Mouse (Mus musculus) midbrain, embryonic 14.5 days (tissue): Measurements from ENCODE around the gene Bhmt. TPM values are rescaled to one million over a fixed set of nuclear protein-coding genes. Genes with fewer than 3 reads are reported as not detected.

ENCODE experiments used
- ATAC-seq: fragments of 200-750 bp; cut with Nextera tagmentation; 2 replicates; pipeline ENCODE4 v1.8.0; 2017; ENCODE audit warnings: moderate number of reproducible peaks, moderate library complexity; ENCODE audit not compliant: low FRiP score, low TSS enrichment
- DNase-seq: peaks from one replicate; pipeline ENCODE4 v3.0.0-alpha.2; 2015
- H3K27ac ChIP-seq: fragments of 300-500 bp; sonication (generic); replicated peaks from 2 replicates; pipeline ENCODE4 v1.5.1; 2014; ENCODE audit warnings: mild to moderate bottlenecking, low read depth, low read length, moderate library complexity
- H3K27me3 ChIP-seq: fragments of 300-500 bp; sonication (generic); 2 replicates; pipeline ENCODE4 v1.6.1; 2014; ENCODE audit warnings: low read length, control low read depth, mixed read lengths; ENCODE audit not compliant: control insufficient read depth, insufficient read depth
- H3K36me3 ChIP-seq: fragments of 300-500 bp; sonication (generic); 2 replicates; pipeline ENCODE4 v1.6.1; 2014; ENCODE audit warnings: low read length, control low read depth; ENCODE audit not compliant: control insufficient read depth, insufficient read depth
- H3K4me1 ChIP-seq: fragments of 300-500 bp; sonication (generic); 2 replicates; pipeline ENCODE4 v1.6.1; 2014; ENCODE audit warnings: mild to moderate bottlenecking, antibody characterized with exemption, low read length, control low read depth; ENCODE audit not compliant: control insufficient read depth, insufficient read depth
- H3K4me2 ChIP-seq: fragments of 300-500 bp; sonication (generic); 2 replicates; pipeline ENCODE4 v1.6.1; 2014; ENCODE audit warnings: mild to moderate bottlenecking, low read length, moderate library complexity
- H3K4me3 ChIP-seq: fragments of 300-500 bp; sonication (generic); replicated peaks from 2 replicates; pipeline ENCODE4 v1.5.1; 2014; ENCODE audit warnings: low read depth, low read length
- H3K9ac ChIP-seq: fragments of 300-500 bp; sonication (generic); replicated peaks from 2 replicates; pipeline ENCODE4 v1.6.1; 2014; ENCODE audit warnings: mild to moderate bottlenecking, low read length, moderate library complexity
- H3K9me3 ChIP-seq: fragments of 300-500 bp; sonication (generic); 2 replicates; pipeline ENCODE4 v1.6.1; 2016; ENCODE audit warnings: low read length, control low read depth, mixed read lengths; ENCODE audit not compliant: control insufficient read depth
- WGBS: fragments of 180-500 bp; shearing (Covaris S2); extraction: QIAGEN DNeasy Blood & Tissue Kit; methylation state at CpG from one replicate; pipeline ENCODE4 v1.1.7; 2014; 5-methylcytosine and 5-hydroxymethylcytosine counted together
- polyA plus RNA-seq: library from polyadenylated mRNA; unstranded; fragments of >200 nt; fragmentation: Nextera tagmentation; extraction: Ambion mirVana; gene quantifications from 2 replicates; pipeline ENCODE4 v1.2.1, GENCODE M21; 2014

Bhmt gene
- polyA plus RNA-seq, 1 experiment from 2014 or later: 0.28 TPM

DNA sequence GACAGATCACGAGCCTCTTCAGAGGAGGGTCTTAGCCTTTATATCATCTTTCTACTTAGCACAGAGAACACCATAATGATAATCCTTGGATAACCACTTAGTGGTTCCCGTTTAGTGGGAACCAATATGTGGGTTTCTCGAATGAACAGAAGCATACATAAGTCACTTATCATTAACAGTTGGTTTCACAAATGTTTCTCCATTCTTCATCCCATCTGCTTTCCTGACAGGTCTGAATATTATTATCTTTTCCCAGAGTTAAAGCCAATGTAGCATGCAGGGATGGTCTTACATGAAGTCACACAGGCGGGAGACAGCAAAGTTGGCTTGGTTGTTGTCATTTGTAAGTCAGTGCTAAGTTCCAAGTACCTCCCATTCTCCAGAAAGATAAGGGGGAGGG, 29.8 kb upstream of the Bhmt start:
- Histone ChIP-seq H3K4me1 (no peaks in the 10 kb centered on the region), H3K27me3 (no peaks in the 10 kb centered on the region), H3K9ac (no peak overlapping the region), H3K4me2 (no peak overlapping the region), H3K9me3 (no peaks in the 10 kb centered on the region), H3K27ac (no peak overlapping the region), H3K36me3 (no peaks in the 10 kb centered on the region), H3K4me3 (no peak overlapping the region)
- 90% methylated on average over 4 of the region's 4 CpGs for WGBS
- no peak for DNase-seq
- no peak for ATAC-seq

DNA sequence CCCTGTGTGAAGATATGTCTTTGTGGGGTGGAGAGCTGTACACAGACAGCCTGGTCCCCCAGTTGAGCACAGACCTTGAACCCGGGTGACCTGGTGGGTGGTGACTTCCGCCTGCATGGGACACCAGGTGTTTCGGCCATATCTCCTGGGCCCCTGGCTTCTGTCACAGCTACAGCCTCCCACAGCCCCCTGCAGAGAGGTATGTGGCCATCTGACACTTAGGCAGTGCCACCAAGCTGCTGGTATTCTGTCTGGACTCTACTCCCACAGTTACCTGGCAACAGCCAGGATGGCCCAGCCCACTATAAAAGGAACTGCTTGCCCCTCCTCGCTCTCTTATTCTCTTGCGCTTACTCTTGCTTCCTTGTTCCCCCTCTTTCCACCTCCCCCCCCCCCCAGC, 20.2 kb upstream of the Bhmt start:
- ATAC-seq (no peak), DNase-seq (no peak)
- Histone ChIP-seq H3K4me1 (no peaks in the 10 kb centered on the region), H3K27me3 (no peaks in the 10 kb centered on the region), H3K4me3 (no peak overlapping the region), H3K27ac (no peak overlapping the region), H3K9me3 (no peaks in the 10 kb centered on the region), H3K36me3 (no peaks in the 10 kb centered on the region), H3K4me2 (no peak overlapping the region), H3K9ac (no peak overlapping the region)
- WGBS: 65% methylated on average over 5 of the region's 5 CpGs

DNA sequence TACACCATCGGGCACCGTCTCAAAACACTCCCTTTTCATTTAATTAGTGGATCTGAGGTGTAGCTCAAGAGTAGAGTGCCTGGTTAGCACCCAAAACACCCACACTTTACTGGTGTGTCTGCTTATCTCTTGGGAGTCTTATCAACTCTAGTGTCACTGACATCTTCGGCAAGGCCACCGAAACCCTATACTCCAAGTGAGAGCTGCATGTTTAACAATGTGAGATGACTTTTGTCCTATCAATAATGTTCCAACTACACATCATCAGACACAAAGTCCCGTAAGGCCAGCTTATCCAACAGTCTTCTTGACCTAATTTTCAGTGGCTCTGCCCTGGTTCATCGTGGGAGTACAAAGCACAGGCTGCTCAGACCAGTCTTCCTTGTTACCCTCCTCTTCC, 15.6 kb upstream of the Bhmt start:
- 93% methylated on average over 6 of the region's 6 CpGs for WGBS
- no peak for DNase-seq
- Histone ChIP-seq H3K36me3 (no peaks in the 10 kb centered on the region), H3K4me2 (no peak overlapping the region), H3K4me1 (no peaks in the 10 kb centered on the region), H3K27ac (no peak overlapping the region), H3K27me3 (no peaks in the 10 kb centered on the region), H3K9ac (no peak overlapping the region), H3K4me3 (no peak overlapping the region), H3K9me3 (no peaks in the 10 kb centered on the region)
- ATAC-seq: no peak

DNA sequence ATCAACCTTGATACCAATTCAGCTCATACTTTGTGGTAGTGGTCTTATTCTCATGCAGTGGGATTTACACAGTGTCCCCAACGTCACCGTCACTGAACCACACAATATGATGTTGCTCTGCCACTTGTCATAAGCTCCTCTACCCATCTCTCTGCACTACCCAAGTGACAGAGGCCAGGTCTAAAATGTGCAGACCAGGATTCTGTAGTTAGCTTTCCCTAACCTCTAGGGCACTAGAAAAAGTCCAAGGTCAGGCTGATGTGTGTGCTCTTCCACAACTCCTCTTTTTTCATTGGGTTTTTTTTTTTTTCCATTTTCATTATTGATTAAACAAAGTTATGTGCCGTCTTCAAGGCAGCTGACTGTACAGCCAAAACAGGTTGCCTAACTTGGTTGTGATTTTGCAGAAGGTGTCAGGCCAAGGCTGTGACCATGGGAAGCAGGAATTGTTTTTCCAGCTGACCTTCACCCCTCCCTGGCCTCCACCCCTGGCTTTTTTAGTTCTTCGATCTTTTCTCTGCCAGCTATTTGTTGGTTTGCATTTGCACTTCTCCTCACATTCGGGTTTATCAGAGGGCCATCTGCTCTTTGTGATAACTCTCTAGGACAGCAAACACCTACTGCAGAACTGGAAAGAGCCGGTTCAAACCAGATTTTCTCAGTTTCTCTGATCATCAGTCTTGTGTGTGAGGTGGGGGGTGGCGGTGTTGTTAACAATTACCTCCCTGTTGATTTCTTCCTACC, 10.8 kb upstream of the Bhmt start:
- H3K9ac ChIP-seq: no peak overlapping the region
- H3K36me3 ChIP-seq: no peaks in the 10 kb centered on the region
- no peaks in the 10 kb centered on the region for H3K9me3 ChIP-seq
- H3K4me3 ChIP-seq: no peak overlapping the region
- no peak overlapping the region for H3K27ac ChIP-seq
- H3K4me2 ChIP-seq: no peak overlapping the region
- 89% methylated on average over 7 of the region's 7 CpGs for WGBS
- no peak for DNase-seq
- H3K27me3 ChIP-seq: no peaks in the 10 kb centered on the region
- no peak for ATAC-seq
- H3K4me1 ChIP-seq: no peaks in the 10 kb centered on the region

DNA sequence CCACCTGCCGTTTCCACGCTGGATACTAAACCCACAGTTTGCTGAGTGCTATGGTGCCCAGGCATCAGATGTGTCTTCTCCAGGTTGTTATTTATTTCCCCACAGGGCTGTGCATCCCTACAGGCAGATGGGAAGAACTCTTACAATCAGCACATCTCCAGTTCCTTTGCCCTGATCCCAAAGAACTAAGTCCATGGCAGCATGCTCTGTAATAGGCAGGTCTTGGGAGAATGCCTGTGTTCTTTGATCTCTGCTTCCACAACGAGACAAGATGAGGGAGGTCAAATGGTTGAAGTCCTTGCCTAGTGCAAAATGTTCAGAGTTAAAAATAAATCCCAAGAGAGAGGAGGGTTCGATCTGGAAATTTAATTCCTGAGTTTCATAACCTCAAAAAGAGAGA, 1.9 kb upstream of the Bhmt start:
- 68% methylated on average over 4 of the region's 4 CpGs for WGBS
- Histone ChIP-seq H3K4me3 (no peak overlapping the region), H3K27ac (no peak overlapping the region), H3K9ac (no peak overlapping the region), H3K4me2 (no peak overlapping the region), H3K4me1 (no peaks in the 10 kb centered on the region), H3K9me3 (no peaks in the 10 kb centered on the region), H3K36me3 (no peaks in the 10 kb centered on the region), H3K27me3 (no peaks in the 10 kb centered on the region)
- DNase-seq: no peak
- no peak for ATAC-seq

DNA sequence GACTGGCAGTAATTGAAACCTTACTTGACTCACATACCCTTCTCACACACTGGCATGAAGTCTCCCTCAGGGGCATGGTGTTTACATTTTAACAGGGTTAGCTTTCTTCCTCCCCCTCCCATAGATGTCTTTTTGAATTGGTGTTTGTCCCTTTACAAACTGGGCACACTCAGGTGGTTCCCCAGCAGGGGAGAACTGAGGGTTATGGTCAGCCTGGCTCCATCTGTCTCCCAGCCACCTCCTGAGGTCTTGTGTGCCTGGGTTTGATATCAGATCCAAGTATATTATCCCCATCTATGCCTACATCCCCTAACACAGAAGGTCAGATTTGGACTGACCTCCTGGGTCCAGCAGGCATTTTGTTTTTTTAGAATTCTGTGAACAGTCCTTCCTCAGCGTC, 1.2 kb downstream of the Bhmt start:
- no peak overlapping the region for H3K4me3 ChIP-seq
- no peak overlapping the region for H3K27ac ChIP-seq
- 95% methylated on average over 1 of the region's 1 CpGs for WGBS
- H3K9ac ChIP-seq: no peak overlapping the region
- no peaks in the 10 kb centered on the region for H3K36me3 ChIP-seq
- ATAC-seq (no peak), DNase-seq (no peak)
- H3K27me3 ChIP-seq: no peaks in the 10 kb centered on the region
- H3K9me3 ChIP-seq: no peaks in the 10 kb centered on the region
- no peaks in the 10 kb centered on the region for H3K4me1 ChIP-seq
- no peak overlapping the region for H3K4me2 ChIP-seq

DNA sequence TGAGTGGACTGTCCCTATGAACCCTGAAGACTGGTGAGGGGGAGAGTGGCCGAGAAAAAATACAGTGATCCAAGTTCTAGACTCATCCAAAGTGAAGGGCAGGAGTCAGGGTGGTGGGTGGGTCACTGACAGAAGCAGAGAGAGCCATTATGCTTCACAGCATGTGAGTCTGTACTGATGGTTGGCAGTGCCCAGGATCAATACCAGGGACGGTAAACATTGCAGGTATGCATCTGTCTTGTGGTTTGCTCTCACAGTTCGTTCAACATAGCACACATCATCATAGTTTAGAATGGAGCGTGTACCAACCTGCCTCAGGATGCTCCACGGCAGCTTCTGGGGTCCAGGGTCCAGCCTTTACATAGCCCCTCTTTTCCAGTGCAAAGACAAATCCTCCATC, 4.8 kb downstream of the Bhmt start:
- DNase-seq: no peak
- Histone ChIP-seq H3K9ac (no peak overlapping the region), H3K4me1 (no peaks in the 10 kb centered on the region), H3K4me2 (no peak overlapping the region), H3K4me3 (no peak overlapping the region), H3K9me3 (no peaks in the 10 kb centered on the region), H3K27me3 (no peaks in the 10 kb centered on the region), H3K27ac (no peak overlapping the region), H3K36me3 (no peaks in the 10 kb centered on the region)
- 86% methylated on average over 5 of the region's 5 CpGs for WGBS
- ATAC-seq: no peak

DNA sequence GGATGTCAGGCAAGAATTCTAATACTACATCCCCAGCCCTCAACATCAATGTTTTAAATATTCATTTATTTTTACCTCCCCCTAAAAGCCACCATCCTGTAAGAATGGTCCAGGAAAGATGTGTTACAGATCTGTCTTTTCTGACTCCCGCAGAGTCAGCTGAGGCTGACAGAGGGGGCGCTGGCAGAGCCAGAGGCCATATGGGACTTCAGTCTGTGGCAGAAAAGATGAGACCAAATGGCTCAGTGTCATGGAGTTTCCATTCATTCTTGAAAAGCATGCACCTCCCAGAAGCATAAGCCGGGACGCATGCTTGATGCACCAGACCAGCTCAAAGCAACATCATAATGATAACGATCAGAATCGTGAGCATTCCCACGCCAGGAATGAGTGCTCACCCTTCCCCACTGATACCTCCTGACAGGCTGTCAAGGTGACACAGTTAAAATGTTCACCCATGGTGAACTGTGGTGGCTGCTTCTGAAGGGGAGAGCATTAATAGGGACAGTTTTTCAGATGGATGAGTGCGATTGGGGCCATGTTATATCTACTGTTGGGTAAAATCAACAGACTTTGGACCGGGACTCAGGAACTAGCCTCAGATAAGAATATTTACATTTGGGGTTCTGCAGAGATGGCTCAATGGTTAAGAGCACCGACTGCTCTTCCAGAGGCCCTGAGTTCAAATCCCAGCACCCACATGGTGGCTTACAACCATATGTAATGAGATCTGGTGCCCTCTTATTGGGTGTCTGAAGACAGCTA, 6.6 kb downstream of the Bhmt start:
- ATAC-seq (no peak), DNase-seq (no peak)
- WGBS: 86% methylated on average over 10 of the region's 10 CpGs

DNA sequence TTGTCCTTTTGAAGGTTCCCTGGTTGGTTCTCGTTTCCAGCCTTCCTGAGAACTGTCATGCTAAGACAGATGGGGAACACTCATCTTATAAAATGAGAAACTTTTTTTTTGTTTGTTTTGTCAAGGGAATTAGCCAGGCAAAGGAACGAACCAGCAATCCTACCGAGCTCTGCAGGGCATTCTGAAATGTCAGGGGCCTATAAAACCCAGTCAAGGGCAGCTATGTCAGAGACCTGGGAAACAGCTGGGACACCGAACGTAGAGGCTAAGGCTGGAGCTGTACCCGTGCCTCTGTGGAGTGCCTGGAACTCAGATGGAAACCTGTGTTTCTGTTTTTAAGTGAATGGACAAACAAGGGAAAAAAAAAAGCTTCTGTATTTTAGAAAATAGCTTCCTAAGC, 8.9 kb downstream of the Bhmt start:
- Histone ChIP-seq H3K27me3 (no peaks in the 10 kb centered on the region), H3K36me3 (no peaks in the 10 kb centered on the region), H3K9ac (no peak overlapping the region), H3K9me3 (no peaks in the 10 kb centered on the region), H3K4me3 (no peak overlapping the region), H3K4me1 (no peaks in the 10 kb centered on the region), H3K4me2 (no peak overlapping the region), H3K27ac (no peak overlapping the region)
- DNase-seq: no peak
- no peak for ATAC-seq
- WGBS: 25% methylated on average over 6 of the region's 6 CpGs

More for the DNA sequence above, 6.6 kb downstream of the Bhmt start:
- Histone ChIP-seq H3K4me2 (no peak overlapping the region), H3K36me3 (no peaks in the 10 kb centered on the region), H3K27ac (no peak overlapping the region), H3K9me3 (no peaks in the 10 kb centered on the region), H3K9ac (no peak overlapping the region), H3K27me3 (no peaks in the 10 kb centered on the region), H3K4me3 (no peak overlapping the region), H3K4me1 (no peaks in the 10 kb centered on the region)
